Mouse (Mus musculus) cerebellum, adult 9-11 months (tissue): ENCODE results near the gene Serpini1.

Experiments
- DNase-seq: peaks from one replicate; pipeline ENCODE4 v3.0.0; 2022

Serpini1 gene

DNA sequence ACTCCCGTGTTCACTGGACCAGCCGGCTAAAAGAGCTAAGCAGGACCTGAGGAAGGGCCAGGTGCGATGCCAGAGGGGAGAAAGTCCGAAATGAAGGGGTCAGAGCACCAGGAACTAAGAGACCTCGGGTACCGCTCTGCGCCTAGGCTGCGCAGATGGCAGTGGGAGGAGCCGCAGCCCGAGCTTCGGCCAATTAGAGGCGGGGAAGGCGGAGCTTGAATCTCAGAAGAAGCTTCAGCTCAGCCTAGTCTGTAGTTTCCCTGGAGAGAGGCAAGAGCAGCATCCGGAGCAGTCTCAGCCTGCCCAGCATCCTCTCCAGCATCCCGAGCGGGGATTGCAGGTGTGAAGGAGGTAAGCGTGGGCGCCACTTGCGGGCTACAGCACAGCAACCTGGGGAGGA is at the start of gene Serpini1:
TSS of gene Serpini1 (plus strand) at position 256 of the 400 bp plus-strand sequence.
- DNase-seq, result peak; percentile 97

DNA sequence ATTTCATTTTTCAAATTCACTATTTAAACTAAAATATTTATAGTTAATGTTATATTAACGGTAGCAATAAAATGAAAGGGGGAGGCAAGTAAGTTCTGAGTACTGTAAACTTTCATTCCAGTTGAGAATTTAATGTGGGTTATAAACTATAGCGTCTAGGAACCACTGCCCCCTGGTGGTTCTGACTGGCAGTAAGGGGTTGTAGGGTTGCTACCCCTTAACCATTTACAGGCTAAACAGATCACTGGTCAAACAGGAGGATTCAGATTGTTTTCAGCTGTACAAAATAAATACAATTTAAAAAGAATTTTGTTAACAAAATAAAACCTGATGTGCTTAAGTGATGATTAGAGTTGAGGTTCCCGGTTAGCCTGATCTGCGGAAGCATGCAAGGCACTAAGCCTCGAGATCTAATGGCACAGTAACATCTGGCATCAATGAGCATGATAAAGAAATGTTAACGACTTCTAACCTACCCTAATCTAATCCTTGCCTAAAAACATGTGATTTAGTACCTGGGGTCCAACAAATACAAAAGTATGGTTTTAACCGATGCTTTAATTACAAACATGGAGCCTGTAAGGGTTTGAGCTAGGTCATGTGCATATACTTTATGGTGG is 39.6 kb upstream of the Serpini1 start:
- DNase-seq, result no peak

DNA sequence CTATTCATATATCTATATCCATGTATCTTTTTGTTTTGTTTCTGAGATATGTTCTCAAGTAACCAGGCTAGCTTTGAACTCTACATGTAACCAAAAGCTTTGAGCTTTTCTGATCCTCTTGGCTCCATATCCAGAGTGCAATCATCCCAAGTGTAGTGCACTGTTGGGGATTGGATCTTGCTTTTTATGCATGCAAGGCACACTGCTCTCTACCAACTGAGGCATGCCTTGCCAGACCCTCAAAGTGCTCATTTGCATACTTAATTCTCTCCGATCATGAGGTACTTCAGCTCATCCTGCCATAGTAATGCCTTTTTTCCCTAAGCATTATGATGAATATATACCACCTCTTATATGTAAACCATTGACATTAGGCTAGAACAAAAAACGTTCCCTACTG is 36.0 kb upstream of the Serpini1 start:
- DNase-seq, result no peak

DNA sequence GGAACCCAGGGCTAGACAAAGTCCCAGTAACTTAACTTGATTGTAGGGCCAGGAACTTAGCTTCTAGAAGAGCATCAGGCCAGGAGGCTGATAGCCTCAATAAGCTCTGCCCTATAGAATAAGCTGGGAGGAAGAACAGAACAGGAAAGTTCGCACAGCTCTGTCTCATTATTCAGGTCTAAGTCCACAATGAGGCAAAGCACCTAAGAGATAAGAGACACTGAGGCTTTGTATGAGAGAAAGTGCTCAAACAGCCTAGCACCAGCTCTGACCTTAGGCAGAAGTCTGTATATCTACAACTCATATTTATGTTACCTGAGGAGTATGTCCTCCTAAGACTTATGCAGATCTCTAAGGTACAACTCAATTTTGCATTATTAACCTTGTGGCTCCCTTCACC is 34.8 kb upstream of the Serpini1 start:
- DNase-seq, result no peak

GRCm38 (mm10) chr3:75531074-75531473 is 26.3 kb upstream of the Serpini1 start:
- no peak for DNase-seq

- DNase-seq, result no peak
Measured at GRCm38 (mm10) chr3:75534045-75534834, 23.1 kb upstream of the Serpini1 start.

DNA sequence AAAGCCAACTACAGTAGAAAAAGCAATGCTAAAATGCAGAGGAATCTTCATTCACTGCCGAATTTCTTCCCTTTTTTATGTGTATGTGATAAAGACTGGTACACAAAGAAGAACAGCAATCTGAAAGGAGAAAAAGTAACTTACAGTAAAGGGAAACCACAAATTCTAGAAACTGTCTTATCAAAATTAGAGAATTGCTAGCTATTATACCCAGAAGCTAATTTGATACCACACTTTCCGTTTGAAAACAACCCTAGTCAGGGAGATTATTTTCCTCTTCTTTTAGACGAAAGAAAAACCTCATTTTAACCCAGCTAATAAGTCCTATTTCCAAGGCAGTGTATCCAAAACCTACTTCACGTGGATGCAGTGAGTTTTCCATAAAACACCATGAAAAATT is 16.1 kb upstream of the Serpini1 start:
- DNase-seq, result no peak

GRCm38 (mm10) chr3:75542852-75543251 is 14.5 kb upstream of the Serpini1 start:
- no peak for DNase-seq

DNA sequence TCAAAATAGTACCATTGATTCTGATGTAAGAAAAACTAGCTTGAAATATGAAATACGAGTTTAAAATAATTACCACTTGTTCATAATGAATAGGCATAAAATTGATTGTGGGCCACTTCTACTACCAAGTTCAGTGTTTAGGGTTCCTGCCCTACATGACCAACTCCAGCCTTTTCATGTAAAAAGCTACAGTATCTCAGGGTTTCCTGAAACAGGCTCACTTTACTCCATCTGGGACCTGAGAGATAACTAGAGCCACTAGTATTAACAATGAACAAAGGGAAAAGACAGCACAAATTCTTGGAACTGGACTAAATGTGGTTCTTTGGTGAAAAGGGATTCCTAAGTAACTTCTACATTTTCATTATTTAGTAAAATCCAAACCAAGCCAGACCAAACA is 13.1 kb upstream of the Serpini1 start:
- no peak for DNase-seq

- peak; percentile 18 for DNase-seq
Measured at GRCm38 (mm10) chr3:75551248-75551647, 6.1 kb upstream of the Serpini1 start.

DNA sequence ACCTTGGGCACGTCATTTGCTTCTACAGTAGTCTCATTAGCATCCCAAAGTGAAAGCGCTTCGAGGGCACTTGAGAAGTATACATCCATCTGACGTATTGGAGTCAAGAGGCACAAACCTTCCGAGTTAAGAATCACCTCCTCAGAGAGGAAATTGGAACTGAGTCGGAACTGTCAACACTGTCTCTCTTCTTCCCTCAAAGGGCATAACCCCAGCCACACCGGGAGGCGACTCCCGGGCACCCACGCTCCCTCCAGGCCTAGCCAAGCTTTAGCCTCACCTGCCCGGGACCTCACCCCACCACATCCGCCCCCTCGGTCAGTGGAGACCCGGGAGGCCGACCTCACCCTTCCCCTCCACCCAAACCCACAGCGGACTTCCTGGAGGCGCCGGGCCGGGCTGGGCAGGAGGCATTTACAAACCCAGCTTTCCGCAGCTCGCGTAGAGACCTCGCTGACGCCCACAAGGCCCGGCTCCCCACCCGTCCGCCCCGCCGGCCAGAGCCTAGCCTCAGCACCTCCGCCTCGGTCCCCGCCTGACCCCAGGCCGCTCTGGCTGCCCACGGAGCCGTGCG is 1.1 kb upstream of the Serpini1 start:
- no peak for DNase-seq

DNA sequence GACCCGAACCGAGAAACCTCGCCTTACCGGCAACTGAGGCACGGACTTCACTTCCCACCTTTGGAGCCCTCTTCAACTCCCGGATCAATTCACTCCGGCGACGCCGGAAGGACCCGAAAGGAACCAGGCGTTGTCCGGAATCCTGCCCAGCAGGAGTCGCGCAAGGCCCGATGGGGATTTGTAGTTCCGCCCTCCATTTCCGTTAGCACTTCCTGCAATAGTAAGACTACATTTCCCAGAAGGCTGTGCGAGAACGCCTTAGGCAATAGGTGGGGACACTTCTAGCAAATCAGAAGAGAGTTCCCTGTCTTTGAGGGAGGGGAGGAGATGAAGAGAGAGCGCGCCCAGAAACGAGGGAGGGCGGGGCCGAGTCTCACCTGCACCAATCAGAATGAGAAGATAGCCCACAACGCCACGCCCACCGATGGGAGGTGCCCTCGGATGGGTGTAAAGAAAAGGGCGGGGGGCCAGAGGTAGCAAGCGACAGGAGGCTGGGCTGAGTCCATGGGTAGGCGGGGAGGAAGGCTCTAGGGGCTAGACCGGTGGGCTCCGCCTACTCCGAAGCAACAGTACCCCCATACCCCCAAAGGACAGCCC is 554 bp upstream of the Serpini1 start, which contains the start of gene Pdcd10:
TSS of gene Pdcd10 (minus strand) at position 162 of the 597 bp plus-strand sequence.
- DNase-seq, result peak; percentile 100

GRCm38 (mm10) chr3:75574074-75574473 is 16.7 kb downstream of the Serpini1 start:
- DNase-seq, result no peak

GRCm38 (mm10) chr3:75575582-75575981 is 18.2 kb downstream of the Serpini1 start:
- no peak for DNase-seq

DNA sequence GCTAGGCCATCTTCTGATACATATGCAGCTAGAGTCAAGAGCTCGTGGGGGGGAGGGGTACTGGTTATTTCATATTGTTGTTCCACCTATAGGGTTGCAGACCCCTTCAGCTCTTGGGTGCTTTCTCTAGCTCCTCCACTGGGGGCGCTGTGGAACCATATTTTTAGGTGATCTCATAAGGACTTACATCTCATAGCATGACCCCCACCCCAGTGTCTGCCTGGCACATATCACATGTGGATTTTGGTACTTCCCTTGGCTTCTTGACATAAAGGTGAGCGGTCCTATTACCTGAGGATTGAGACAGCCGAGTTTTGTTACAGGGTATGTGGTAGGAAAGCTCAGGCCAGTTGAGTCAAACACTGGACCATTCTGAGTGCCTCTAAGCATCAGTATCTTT is 22.0 kb downstream of the Serpini1 start:
- DNase-seq, result no peak

- peak; percentile 77 for DNase-seq
Measured at GRCm38 (mm10) chr3:75583293-75583692, 25.9 kb downstream of the Serpini1 start.

DNA sequence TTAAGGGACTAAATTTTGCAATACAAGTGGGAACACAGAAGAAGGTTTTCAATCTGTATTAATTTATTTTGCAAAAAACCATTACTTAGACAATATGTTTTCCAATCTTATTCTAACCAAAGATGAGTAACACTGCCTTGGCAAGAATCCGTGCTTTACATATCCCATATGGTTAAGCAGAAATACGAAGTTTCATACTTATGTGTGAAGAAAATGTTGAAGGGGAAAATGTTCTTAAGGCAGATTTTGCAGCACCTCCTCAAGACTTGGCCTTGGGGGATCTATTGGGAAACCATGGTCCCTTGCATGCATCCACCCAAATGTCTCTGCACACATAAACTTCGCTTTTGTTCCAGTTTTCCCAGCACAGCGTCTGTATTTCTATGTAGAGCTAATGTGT is 27.6 kb downstream of the Serpini1 start:
- DNase-seq, result no peak

DNA sequence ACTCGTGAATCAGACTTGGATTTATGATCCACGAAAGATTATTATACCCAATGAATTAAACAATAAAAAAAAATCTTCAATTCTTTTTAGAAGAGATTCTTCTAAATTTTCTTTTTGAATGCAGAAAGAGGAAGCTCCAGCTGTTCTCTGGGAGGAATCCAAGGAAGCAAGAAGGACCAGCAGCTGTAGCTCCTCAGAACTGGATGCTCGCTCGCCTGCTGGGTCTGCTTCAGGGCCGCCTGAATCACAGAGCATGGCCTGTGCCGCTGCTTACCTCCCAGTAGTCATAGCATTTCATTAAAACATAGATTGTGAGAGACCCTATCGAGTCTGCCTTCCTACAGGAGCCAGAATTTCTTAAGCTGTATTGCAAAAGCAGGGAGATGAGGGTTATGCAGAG is 53.7 kb downstream of the Serpini1 start:
- no peak for DNase-seq

- no peak for DNase-seq
Measured at GRCm38 (mm10) chr3:75624627-75625026, 67.3 kb downstream of the Serpini1 start.

- no peak for DNase-seq
Measured at GRCm38 (mm10) chr3:75630988-75631615, 73.8 kb downstream of the Serpini1 start.

DNA sequence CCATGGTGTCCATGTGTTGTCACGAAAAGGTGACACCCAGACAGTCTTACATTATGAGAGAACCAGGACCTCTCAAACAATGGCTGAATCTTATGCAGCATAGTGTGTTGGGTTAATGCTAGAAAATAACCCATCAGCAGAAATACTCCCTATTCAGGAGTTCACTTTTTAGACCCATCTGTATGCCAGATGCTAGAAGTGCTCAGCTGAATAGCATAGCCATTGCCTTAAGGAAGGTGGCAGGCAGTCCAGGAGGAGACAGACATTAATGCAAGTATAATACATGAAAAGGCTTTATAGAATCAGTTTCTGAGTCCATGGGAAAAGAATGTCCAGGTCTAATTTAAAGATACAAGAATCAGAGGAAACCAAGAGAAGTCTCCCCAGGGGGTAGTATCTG is 75.9 kb downstream of the Serpini1 start:
- no peak for DNase-seq

DNA sequence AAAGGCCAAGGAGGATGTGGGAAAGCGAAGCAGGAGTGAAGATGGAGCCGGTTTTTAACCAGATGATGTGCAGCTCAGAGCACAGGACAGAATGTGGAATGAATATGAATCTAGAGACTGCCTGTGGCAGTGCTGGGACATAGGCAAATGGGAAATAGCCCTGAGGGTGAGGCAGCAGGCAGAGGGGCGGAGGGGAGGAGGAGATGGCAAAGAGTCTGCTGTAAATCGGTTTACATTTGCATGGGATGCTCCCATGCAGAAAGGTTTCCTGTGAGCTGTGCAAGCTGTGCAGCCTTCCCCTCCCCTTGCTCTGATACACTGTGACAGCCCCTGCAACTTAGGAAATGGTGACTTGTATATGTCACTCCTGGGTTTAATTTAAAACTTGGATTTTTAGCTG is 76.3 kb downstream of the Serpini1 start:
- DNase-seq, result no peak

DNA sequence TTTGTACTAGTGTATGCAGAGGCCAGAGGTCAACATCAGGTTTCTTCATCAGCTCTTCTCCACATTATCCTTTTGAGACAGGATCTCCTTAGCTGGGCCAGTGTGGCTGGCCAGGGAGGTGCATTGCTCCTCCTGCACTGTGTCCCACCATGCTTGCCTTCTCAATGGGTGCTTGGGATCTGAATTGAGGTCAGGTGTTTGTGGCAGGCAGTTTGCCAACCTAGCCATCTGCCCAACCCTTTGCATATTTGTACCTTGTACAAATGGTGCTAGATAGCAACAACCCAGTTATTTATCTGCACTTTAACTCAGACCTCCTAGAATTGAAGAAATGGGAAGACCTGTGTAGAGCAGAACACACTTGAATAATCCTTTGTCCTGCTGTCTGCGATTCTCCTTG is 78.3 kb downstream of the Serpini1 start:
- peak; percentile 83 for DNase-seq
